Mouse (Mus musculus): ENCODE data around the gene Scyl1. TPM values are rescaled to one million over a fixed set of nuclear protein-coding genes. Genes with fewer than 3 reads are reported as not detected.
A peak's percentile ranks its signal among the peaks of the same experiment; 100 is the strongest.

The Scyl1 gene
- polyA plus RNA-seq, 1 experiment from 2014 or later, result 38.1 TPM

DNA sequence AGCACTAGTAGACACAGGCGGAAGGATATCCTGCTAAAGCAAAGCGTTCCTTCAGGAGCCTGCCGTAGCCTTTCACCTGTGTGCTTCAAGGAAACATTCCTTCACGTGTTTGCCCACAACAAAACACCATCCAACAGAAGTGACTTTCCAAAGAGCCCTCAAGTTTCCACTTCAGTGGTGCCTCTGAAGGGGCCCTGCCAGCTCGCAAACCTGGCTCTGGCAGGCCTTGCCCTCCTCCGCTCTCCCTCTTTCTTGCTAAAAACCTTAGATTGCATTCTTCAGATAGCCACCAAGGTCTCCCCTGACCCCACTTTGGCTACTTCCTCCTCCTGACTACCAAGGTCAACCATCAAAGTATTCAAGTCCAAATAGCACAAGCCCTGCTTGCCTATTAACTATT, 10.3 kb upstream of the Scyl1 start:
- DNase-seq (ENCODE audit: low spot score), result no peak
- 79% methylated on average over 6 of the region's 6 CpGs for WGBS
- H3K4me2 ChIP-seq (replicated peaks; ENCODE audit: low read depth), result no peak overlapping the region

DNA sequence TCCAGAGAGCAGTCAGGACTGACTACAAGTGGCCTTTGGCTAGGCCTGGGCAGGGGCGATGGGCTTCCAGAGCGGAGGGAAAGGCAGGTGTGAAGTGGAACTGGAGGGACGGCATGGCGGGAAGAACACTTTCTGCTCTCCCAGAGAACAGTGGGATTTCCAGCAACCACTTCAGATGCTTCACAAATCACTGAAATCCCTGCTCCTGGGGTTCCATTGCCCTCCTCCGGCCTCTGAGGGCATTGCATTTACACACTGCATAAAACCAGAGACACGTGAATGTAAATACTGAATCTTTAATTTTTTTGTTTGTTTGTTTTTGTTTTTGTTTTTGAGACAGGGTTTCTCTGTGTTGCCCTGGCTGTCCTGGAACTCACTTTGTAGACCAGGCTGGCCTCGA, 9.0 kb upstream of the Scyl1 start:
- Histone ChIP-seq H3K36me3 (ENCODE audit: control insufficient read depth, insufficient read depth, low read length) (no peaks in the 10 kb centered on the region), H3K9me3 (ENCODE audit: control insufficient read depth, low read length) (no peaks in the 10 kb centered on the region), H3K27ac (replicated peaks) (no peak overlapping the region), H3K27me3 (ENCODE audit: control insufficient read depth, insufficient read depth, low read length) (no peaks in the 10 kb centered on the region), H3K4me1 (replicated peaks; ENCODE audit: control insufficient read depth, insufficient read depth) (no peaks in the 10 kb centered on the region), H3K4me3 (ENCODE audit: low read depth, low read length) (no peak overlapping the region), H3K9ac (ENCODE audit: low read length) (no peak overlapping the region), H3K4me2 (replicated peaks; ENCODE audit: low read depth) (no peak overlapping the region)
- 66% methylated on average over 7 of the region's 7 CpGs for WGBS
- peak; percentile 43 for DNase-seq (ENCODE audit: low spot score)
- TF ChIP-seq CTCF (IDR thresholded peaks at IDR 0.05; ENCODE audit: low read depth) (peak; percentile 77), EP300 (optimal IDR thresholded peaks at IDR 0.05) (no peak)
- ATAC-seq (ENCODE audit: low FRiP score, low TSS enrichment), result no peak

More for the DNA sequence above, 10.3 kb upstream of the Scyl1 start:
- H3K9me3 ChIP-seq (ENCODE audit: control insufficient read depth, low read length), result no peaks in the 10 kb centered on the region
- TF ChIP-seq EP300 (optimal IDR thresholded peaks at IDR 0.05), result no peak
- TF ChIP-seq CTCF (IDR thresholded peaks at IDR 0.05; ENCODE audit: low read depth), result no peak
- no peak for ATAC-seq (ENCODE audit: low FRiP score, low TSS enrichment)
- no peak overlapping the region for H3K9ac ChIP-seq (ENCODE audit: low read length)
- H3K4me3 ChIP-seq (ENCODE audit: low read depth, low read length), result no peak overlapping the region
- H3K4me1 ChIP-seq (replicated peaks; ENCODE audit: control insufficient read depth, insufficient read depth), result no peaks in the 10 kb centered on the region
- no peaks in the 10 kb centered on the region for H3K36me3 ChIP-seq (ENCODE audit: control insufficient read depth, insufficient read depth, low read length)
- H3K27me3 ChIP-seq (ENCODE audit: control insufficient read depth, insufficient read depth, low read length), result no peaks in the 10 kb centered on the region
- no peak overlapping the region for H3K27ac ChIP-seq (replicated peaks)

GRCm38 (mm10) chr19:5778312-5778711, 7.1 kb upstream of the Scyl1 start:
- Histone ChIP-seq H3K27ac (replicated peaks) (no peak overlapping the region), H3K4me1 (replicated peaks; ENCODE audit: control insufficient read depth, insufficient read depth) (no peaks in the 10 kb centered on the region), H3K36me3 (ENCODE audit: control insufficient read depth, insufficient read depth, low read length) (no peaks in the 10 kb centered on the region), H3K4me3 (ENCODE audit: low read depth, low read length) (no peak overlapping the region), H3K27me3 (ENCODE audit: control insufficient read depth, insufficient read depth, low read length) (no peaks in the 10 kb centered on the region), H3K9me3 (ENCODE audit: control insufficient read depth, low read length) (no peaks in the 10 kb centered on the region), H3K4me2 (replicated peaks; ENCODE audit: low read depth) (no peak overlapping the region), H3K9ac (ENCODE audit: low read length) (no peak overlapping the region)
- TF ChIP-seq CTCF (IDR thresholded peaks at IDR 0.05; ENCODE audit: low read depth) (no peak), EP300 (optimal IDR thresholded peaks at IDR 0.05) (no peak)
- WGBS, result 66% methylated on average over 8 of the region's 8 CpGs
- DNase-seq (ENCODE audit: low spot score) (no peak), ATAC-seq (ENCODE audit: low FRiP score, low TSS enrichment) (no peak)

DNA sequence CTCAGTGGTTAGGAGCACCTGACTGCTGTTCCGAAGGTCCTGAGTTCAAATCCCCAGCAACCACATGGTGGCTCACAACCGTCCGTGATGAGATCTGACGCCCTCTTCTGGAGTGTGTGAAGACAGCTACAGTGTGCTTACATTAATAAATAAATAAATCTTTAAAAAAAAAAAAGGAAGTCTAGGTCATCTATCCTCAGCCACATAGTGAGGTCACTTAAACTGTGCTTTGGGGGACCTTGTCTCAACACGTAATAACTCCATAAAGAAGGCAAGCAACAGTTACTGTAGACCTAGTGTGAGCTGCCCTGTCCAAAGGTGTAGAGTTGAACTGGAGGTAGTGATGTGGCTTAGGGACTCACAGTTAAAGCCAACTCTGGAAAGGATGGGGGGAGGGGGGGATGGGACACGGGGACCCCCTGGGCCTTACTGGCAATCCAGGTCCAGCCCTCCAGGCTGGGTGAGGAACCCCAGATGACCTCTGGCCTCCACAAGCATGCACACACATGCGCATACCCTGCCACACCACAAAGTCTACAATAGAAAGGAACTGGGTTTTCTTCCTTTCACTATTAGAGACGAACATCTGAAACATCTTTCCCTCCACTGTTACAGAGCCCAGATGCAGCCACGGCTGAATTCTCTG, 6.3 kb upstream of the Scyl1 start:
- Histone ChIP-seq H3K4me3 (ENCODE audit: low read depth, low read length) (no peak overlapping the region), H3K4me1 (replicated peaks; ENCODE audit: control insufficient read depth, insufficient read depth) (no peaks in the 10 kb centered on the region), H3K4me2 (replicated peaks; ENCODE audit: low read depth) (no peak overlapping the region), H3K9me3 (ENCODE audit: control insufficient read depth, low read length) (no peaks in the 10 kb centered on the region), H3K36me3 (ENCODE audit: control insufficient read depth, insufficient read depth, low read length) (no peaks in the 10 kb centered on the region), H3K27ac (replicated peaks) (no peak overlapping the region), H3K27me3 (ENCODE audit: control insufficient read depth, insufficient read depth, low read length) (no peaks in the 10 kb centered on the region), H3K9ac (ENCODE audit: low read length) (no peak overlapping the region)
- 76% methylated on average over 9 of the region's 9 CpGs for WGBS
- TF ChIP-seq EP300 (optimal IDR thresholded peaks at IDR 0.05) (no peak), CTCF (IDR thresholded peaks at IDR 0.05; ENCODE audit: low read depth) (no peak)
- ATAC-seq (ENCODE audit: low FRiP score, low TSS enrichment) (no peak), DNase-seq (ENCODE audit: low spot score) (no peak)

- no peaks in the 10 kb centered on the region for H3K27me3 ChIP-seq (ENCODE audit: control insufficient read depth, insufficient read depth, low read length)
- peak; percentile 17 for DNase-seq (ENCODE audit: low spot score)
- no peaks in the 10 kb centered on the region for H3K9me3 ChIP-seq (ENCODE audit: control insufficient read depth, low read length)
- H3K4me1 ChIP-seq (replicated peaks; ENCODE audit: control insufficient read depth, insufficient read depth), result no peaks in the 10 kb centered on the region; the same call in 1 of the 2 replicates
- peak overlapping the region; percentile 92 for H3K4me2 ChIP-seq (replicated peaks; ENCODE audit: low read depth)
- H3K4me3 ChIP-seq (ENCODE audit: low read depth, low read length), result peak overlapping the region; percentile 57
- WGBS, result 36% methylated on average over 9 of the region's 9 CpGs
- peak overlapping the region; percentile 81 for H3K9ac ChIP-seq (ENCODE audit: low read length)
- H3K27ac ChIP-seq (replicated peaks), result peak overlapping the region; percentile 79
- H3K36me3 ChIP-seq (ENCODE audit: control insufficient read depth, insufficient read depth, low read length), result peaks cover 12% of the 10 kb centered on the region
- ATAC-seq (ENCODE audit: low FRiP score, low TSS enrichment), result no peak
- no peak for TF ChIP-seq EP300 (optimal IDR thresholded peaks at IDR 0.05)
- TF ChIP-seq CTCF (IDR thresholded peaks at IDR 0.05; ENCODE audit: low read depth), result no peak
Observed at GRCm38 (mm10) chr19:5770311-5770710, 908 bp downstream of the Scyl1 start.

- ATAC-seq (ENCODE audit: low FRiP score, low TSS enrichment), result no peak
- Histone ChIP-seq H3K9me3 (ENCODE audit: control insufficient read depth, low read length) (no peaks in the 10 kb centered on the region), H3K4me2 (replicated peaks; ENCODE audit: low read depth) (no peak overlapping the region), H3K4me1 (replicated peaks; ENCODE audit: control insufficient read depth, insufficient read depth) (no peaks in the 10 kb centered on the region; the same call in 1 of the 2 replicates), H3K9ac (ENCODE audit: low read length) (no peak overlapping the region), H3K27ac (replicated peaks) (no peak overlapping the region), H3K27me3 (ENCODE audit: control insufficient read depth, insufficient read depth, low read length) (no peaks in the 10 kb centered on the region), H3K36me3 (ENCODE audit: control insufficient read depth, insufficient read depth, low read length) (peaks cover 32% of the 10 kb centered on the region), H3K4me3 (ENCODE audit: low read depth, low read length) (no peak overlapping the region)
- no peak for TF ChIP-seq CTCF (IDR thresholded peaks at IDR 0.05; ENCODE audit: low read depth)
- TF ChIP-seq EP300 (optimal IDR thresholded peaks at IDR 0.05), result no peak
- DNase-seq (ENCODE audit: low spot score), result no peak
- 94% methylated on average over 4 of the region's 4 CpGs for WGBS
Observed at GRCm38 (mm10) chr19:5767271-5767670, 3.9 kb downstream of the Scyl1 start.

All from stomach, postnatal 0 days (tissue).